Mouse (Mus musculus) heart, embryonic 13.5 days (tissue): ENCODE measurements around the gene Crcp. TPM values are rescaled to one million over a fixed set of nuclear protein-coding genes. Genes with fewer than 3 reads are reported as not detected.

Experiments used
- polyA plus RNA-seq: library from polyadenylated mRNA; unstranded; fragments of >200 nt; fragmentation: Nextera tagmentation; extraction: Ambion mirVana; gene quantifications from 2 replicates; pipeline ENCODE4 v1.2.1, GENCODE M21; 2015

Crcp gene
- polyA plus RNA-seq, 1 experiment from 2014 or later = 23.8 TPM

Other genes with a start within 250 kb of the Crcp start
- 24.6 and 28.2 TPM in 2 replicates for gene Psph, start 241.8 kb upstream of the Crcp start, polyA plus RNA-seq
- gene Sumf2, start 182.3 kb upstream of the Crcp start, polyA plus RNA-seq = 26.8 and 28.7 TPM in 2 replicates
- gene Chchd2, start 141.8 kb upstream of the Crcp start, polyA plus RNA-seq = 837 and 1,007 TPM in 2 replicates
- gene Zbed5, start 133.6 kb upstream of the Crcp start, polyA plus RNA-seq = 3.3 and 3.9 TPM in 2 replicates
- gene Phkg1, start 130.7 kb upstream of the Crcp start, polyA plus RNA-seq = 0.76 and 1.4 TPM in 2 replicates
- 1.6 and 1.7 TPM in 2 replicates for gene Nupr1l, start 120.8 kb upstream of the Crcp start, polyA plus RNA-seq
- 13.7 and 14.3 TPM in 2 replicates for gene Vkorc1l1, start 87.3 kb upstream of the Crcp start, polyA plus RNA-seq
- 46.6 and 46.9 TPM in 2 replicates for gene Gusb, start 26.2 kb upstream of the Crcp start, polyA plus RNA-seq
- 18.4 and 18.7 TPM in 2 replicates for gene Asl, start within 50 bp of the Crcp start, polyA plus RNA-seq
- gene Tpst1, start 44.0 kb downstream of the Crcp start, polyA plus RNA-seq = 24.3 and 27.2 TPM in 2 replicates
- gene Kctd7, start 115.6 kb downstream of the Crcp start, polyA plus RNA-seq = 4.0 and 4.6 TPM in 2 replicates
- 18.3 and 19.9 TPM in 2 replicates for gene Rabgef1, start 142.5 kb downstream of the Crcp start, polyA plus RNA-seq
- gene Tmem248, start 187.8 kb downstream of the Crcp start, polyA plus RNA-seq = 24.7 and 33.5 TPM in 2 replicates
- 52.3 and 60.7 TPM in 2 replicates for gene Sbds, start 226.2 kb downstream of the Crcp start, polyA plus RNA-seq
- 16.4 and 18.5 TPM in 2 replicates for gene Tyw1, start 226.3 kb downstream of the Crcp start, polyA plus RNA-seq